Mouse (Mus musculus) kidney, adult 2 months (tissue): ENCODE measurements around the gene Cab39l.

Experiments
- CTCF ChIP-seq: fragments of 200-500 bp; conservative IDR thresholded peaks from 2 replicates; pipeline ENCODE4 v1.5.1; 2011; ENCODE audit warnings: low read depth, mild to moderate bottlenecking, control low read depth, low read length, moderate library complexity, mixed read lengths; ENCODE audit not compliant: insufficient read depth, insufficient read length
- POLR2A ChIP-seq: fragments of 200-500 bp; IDR thresholded peaks from one replicate; pipeline ENCODE4 v1.6.1; 2011; ENCODE audit warnings: low read depth, low read length, control low read depth

DNA sequence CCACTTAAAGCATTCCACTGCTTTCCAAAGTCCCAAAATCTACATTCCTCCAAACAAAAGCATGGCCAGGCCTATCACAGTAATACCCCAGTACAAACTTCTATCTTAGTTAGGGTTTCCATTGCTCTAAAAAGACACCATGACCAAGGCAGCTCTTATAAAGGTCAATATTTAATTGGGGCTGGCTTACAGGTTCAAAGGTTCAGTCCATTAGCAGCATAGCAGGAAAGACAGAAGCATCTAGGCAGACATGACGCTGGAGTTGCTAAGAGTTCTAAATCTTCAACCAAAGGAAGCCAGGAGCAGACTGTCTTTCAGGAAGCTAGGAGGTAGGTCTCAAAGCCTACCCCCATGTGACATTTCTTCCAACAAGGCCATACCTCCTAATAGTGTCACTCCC lies 10.2 kb upstream of the Cab39l start:
- TF ChIP-seq POLR2A (no peak), CTCF (no peak)
